Mouse (Mus musculus) embryonic facial prominence, embryonic 10.5 days (tissue): ENCODE measurements around the gene Aldh8a1. TPM values are rescaled to one million over a fixed set of nuclear protein-coding genes. Genes with fewer than 3 reads are reported as not detected.

ENCODE experiments used
- DNase-seq: peaks from one replicate; pipeline ENCODE4 v3.0.0-alpha.2; 2017; ENCODE audit warnings: low spot score
- H3K27ac ChIP-seq: fragments of 300-500 bp; sonication (generic); replicated peaks from 2 replicates; pipeline ENCODE4 v1.5.1; 2016; ENCODE audit warnings: mild to moderate bottlenecking
- H3K27me3 ChIP-seq: fragments of 300-500 bp; sonication (generic); replicated peaks from 2 replicates; pipeline ENCODE4 v1.6.1; 2016; ENCODE audit warnings: low read depth, mild to moderate bottlenecking; ENCODE audit not compliant: poor library complexity, severe bottlenecking
- H3K36me3 ChIP-seq: fragments of 300-500 bp; sonication (generic); replicated peaks from 2 replicates; pipeline ENCODE4 v1.6.1; 2016; ENCODE audit warnings: mild to moderate bottlenecking, moderate library complexity
- H3K4me1 ChIP-seq: fragments of 300-500 bp; sonication (generic); 2 replicates; pipeline ENCODE4 v1.6.1; 2016
- H3K4me3 ChIP-seq: fragments of 300-500 bp; sonication (generic); 2 replicates; pipeline ENCODE4 v1.5.1; 2016; ENCODE audit warnings: mild to moderate bottlenecking, moderate library complexity
- H3K9me3 ChIP-seq: fragments of 300-500 bp; sonication (generic); 2 replicates; pipeline ENCODE4 v1.6.1; 2016; ENCODE audit warnings: mild to moderate bottlenecking
- WGBS: fragments of 180-500 bp; shearing (Covaris S2); methylation state at CpG from one replicate; pipeline ENCODE4 v1.1.7; 2016; 5-methylcytosine and 5-hydroxymethylcytosine counted together
- polyA plus RNA-seq: library from polyadenylated mRNA; unstranded; fragments of >200 nt; fragmentation: Nextera tagmentation; extraction: Ambion mirVana; gene quantifications from 2 replicates; pipeline ENCODE4 v1.2.1, GENCODE M21; 2016

The Aldh8a1 gene
- polyA plus RNA-seq, 1 experiment from 2014 or later: 0.10 TPM

DNA sequence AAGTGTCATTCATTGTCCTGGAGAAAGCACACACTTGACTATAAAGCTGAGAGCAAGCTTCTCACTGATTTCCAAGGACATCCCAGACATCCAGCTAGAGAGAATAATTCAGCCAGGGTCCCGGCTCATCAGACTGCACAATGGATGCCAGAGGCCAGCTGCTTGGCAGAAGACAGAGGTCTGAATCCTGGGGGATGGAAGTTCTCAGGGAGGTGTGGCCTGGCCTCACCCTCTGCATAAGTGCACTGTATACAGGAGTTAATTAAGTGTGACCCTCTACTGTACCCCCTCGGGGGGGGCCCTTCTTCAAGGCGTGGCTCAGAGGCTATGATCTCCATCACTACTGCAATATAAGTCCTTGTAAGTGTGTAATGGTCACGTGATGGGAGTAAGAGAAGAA, 24.2 kb downstream of the Aldh8a1 start:
- no peak for DNase-seq
- 72% methylated on average over 4 of the region's 4 CpGs for WGBS
- no peak overlapping the region for H3K4me3 ChIP-seq
- no peaks in the 10 kb centered on the region for H3K27me3 ChIP-seq
- H3K36me3 ChIP-seq: no peaks in the 10 kb centered on the region
- 0 out of 2 replicates have a peak, but pooled peaks cover 3% of the 10 kb centered on the region for H3K4me1 ChIP-seq
- H3K27ac ChIP-seq: no peak overlapping the region
- H3K9me3 ChIP-seq: no peaks in the 10 kb centered on the region

DNA sequence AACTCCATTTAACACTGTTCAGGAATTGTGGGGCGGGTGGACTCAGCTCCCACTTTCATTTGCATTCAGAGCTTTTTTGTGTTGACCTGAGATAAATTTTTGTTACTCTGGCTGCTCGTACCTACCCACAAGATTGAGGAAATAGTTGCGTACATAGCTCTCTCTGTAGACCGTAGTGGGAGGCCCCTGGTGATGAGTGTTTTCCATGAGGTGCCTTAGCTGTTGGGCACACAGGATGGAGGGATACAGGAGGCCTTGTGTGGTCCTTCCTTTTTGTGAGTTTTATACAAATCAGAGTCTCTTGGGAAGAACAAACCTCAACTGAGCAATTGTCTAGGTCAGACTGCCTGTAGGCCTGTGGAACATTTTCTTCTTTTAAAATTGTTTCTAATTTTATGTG, 27.7 kb downstream of the Aldh8a1 start:
- H3K4me3 ChIP-seq: no peak overlapping the region

DNA sequence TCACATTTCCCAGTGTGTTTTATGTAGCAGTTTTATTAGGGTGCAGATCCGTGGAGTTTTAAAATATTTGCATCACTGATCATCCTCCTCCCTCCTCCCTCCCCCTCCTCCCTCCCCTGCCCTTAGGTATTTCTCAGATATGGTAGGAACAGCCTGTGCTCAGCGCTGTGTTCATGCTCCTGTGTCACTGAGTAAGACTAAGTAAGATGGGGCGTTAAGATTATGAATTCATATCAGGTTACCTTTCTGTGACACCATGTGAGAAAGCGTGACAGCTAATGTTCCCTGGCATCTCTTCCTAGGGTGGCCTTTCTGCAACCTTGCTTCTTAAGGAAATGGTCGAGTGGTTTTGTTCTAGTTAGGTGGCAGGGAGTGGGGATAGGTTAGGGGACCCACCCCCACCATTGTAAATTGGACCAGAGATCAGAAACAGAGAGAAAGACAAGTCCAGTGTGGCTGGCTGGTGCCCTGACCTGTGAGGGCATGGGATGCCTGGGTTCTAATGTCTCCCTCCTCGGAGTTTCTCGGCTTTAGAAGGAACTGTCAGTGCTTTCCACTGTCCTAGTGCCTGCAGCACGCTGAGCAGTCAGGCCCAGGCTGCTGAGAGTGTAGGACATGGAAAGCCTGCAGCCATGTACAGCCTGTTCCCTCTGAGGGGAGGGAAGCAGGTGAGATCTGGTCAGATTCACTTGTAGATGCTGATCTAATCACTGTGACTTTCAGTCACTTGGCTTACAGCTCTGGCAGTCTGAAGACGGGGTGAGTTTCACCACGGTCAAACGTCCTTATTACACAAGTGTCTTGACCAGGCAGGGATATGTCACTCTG, 28.8 kb downstream of the Aldh8a1 start:
- DNase-seq: no peak

More for the DNA sequence above, 27.7 kb downstream of the Aldh8a1 start:
- Histone ChIP-seq H3K4me1 (0 out of 2 replicates have a peak, but pooled peaks cover 3% of the 10 kb centered on the region), H3K27ac (no peak overlapping the region), H3K36me3 (no peaks in the 10 kb centered on the region), H3K27me3 (no peaks in the 10 kb centered on the region), H3K9me3 (no peaks in the 10 kb centered on the region)
- 90% methylated on average over 4 of the region's 4 CpGs for WGBS
- no peak for DNase-seq

DNA sequence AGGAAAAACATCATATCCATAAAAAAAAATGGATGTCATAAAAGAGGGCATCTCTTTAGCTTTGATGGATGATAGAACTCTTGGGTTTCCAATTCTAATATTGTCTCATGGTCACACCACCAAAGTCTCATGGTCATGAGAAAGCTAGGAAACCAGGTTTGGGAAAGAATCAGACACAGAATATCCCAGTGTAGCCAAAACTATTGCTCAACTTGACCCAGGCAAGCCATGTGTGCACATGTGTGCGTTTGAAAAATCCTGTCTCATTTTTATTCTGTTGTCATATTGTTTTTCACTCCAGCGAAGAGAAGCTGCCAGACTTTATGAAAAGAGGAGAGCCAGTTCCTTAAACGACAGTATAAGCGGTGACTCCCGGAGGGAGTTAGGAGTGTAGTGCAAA, 33.6 kb downstream of the Aldh8a1 start:
- Histone ChIP-seq H3K4me1 (no peaks in the 10 kb centered on the region), H3K27me3 (no peaks in the 10 kb centered on the region), H3K36me3 (no peaks in the 10 kb centered on the region), H3K27ac (no peak overlapping the region), H3K4me3 (no peak overlapping the region), H3K9me3 (no peaks in the 10 kb centered on the region)
- no peak for DNase-seq
- WGBS: 87% methylated on average over 5 of the region's 5 CpGs

More for the DNA sequence above, 28.8 kb downstream of the Aldh8a1 start:
- no peaks in the 10 kb centered on the region for H3K9me3 ChIP-seq
- 82% methylated on average over 11 of the region's 11 CpGs for WGBS
- no peak overlapping the region for H3K27ac ChIP-seq
- no peak overlapping the region for H3K4me3 ChIP-seq
- H3K4me1 ChIP-seq: 0 out of 2 replicates have a peak, but pooled peaks cover 3% of the 10 kb centered on the region
- no peaks in the 10 kb centered on the region for H3K36me3 ChIP-seq
- no peaks in the 10 kb centered on the region for H3K27me3 ChIP-seq

- H3K4me3 ChIP-seq: no peak overlapping the region
- no peaks in the 10 kb centered on the region for H3K4me1 ChIP-seq
- H3K27me3 ChIP-seq: no peaks in the 10 kb centered on the region
- H3K9me3 ChIP-seq: no peaks in the 10 kb centered on the region
- no peak overlapping the region for H3K27ac ChIP-seq
- no peak for DNase-seq
- no peaks in the 10 kb centered on the region for H3K36me3 ChIP-seq
- 74% methylated on average over 6 of the region's 6 CpGs for WGBS
Observed at GRCm38 (mm10) chr10:21411621-21412205, 34.6 kb downstream of the Aldh8a1 start.

- Histone ChIP-seq H3K27ac (no peak overlapping the region), H3K27me3 (no peaks in the 10 kb centered on the region), H3K9me3 (no peaks in the 10 kb centered on the region), H3K4me3 (no peak overlapping the region), H3K4me1 (no peaks in the 10 kb centered on the region), H3K36me3 (no peaks in the 10 kb centered on the region)
- no peak for DNase-seq
- WGBS: 81% methylated on average over 4 of the region's 4 CpGs
Observed at GRCm38 (mm10) chr10:21415031-21415430, 37.9 kb downstream of the Aldh8a1 start.

GRCm38 (mm10) chr10:21416184-21416583, 39.1 kb downstream of the Aldh8a1 start:
- H3K27me3 ChIP-seq: no peaks in the 10 kb centered on the region
- DNase-seq: no peak
- no peaks in the 10 kb centered on the region for H3K9me3 ChIP-seq
- H3K27ac ChIP-seq: no peak overlapping the region
- no peak overlapping the region for H3K4me3 ChIP-seq
- no peaks in the 10 kb centered on the region for H3K4me1 ChIP-seq
- no peaks in the 10 kb centered on the region for H3K36me3 ChIP-seq
- WGBS: 86% methylated on average over 5 of the region's 5 CpGs

DNA sequence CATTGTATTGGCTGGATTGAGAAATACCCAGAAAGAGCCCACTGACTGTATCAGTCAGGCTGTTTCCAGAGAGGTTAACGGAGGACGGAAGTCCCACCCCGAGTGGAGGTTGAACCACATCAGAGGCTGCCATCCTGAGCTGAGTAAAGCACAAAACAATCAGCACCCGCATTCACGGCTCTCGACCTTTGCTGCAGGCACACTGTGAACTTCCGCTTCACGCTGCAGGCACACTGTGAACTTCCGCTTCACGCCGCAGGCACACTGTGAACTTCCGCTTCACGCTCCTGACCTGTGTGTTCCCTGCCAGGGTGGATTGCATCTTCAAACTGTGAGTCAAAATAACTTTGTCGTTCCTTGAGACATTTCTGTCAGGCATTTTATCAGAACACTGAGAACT, 42.1 kb downstream of the Aldh8a1 start:
- no peaks in the 10 kb centered on the region for H3K27me3 ChIP-seq
- no peaks in the 10 kb centered on the region for H3K9me3 ChIP-seq
- no peak for DNase-seq
- WGBS: 84% methylated on average over 14 of the region's 14 CpGs
- H3K27ac ChIP-seq: no peak overlapping the region
- no peak overlapping the region for H3K4me3 ChIP-seq
- H3K36me3 ChIP-seq: no peaks in the 10 kb centered on the region
- no peaks in the 10 kb centered on the region for H3K4me1 ChIP-seq

- Histone ChIP-seq H3K36me3 (no peaks in the 10 kb centered on the region), H3K4me1 (no peaks in the 10 kb centered on the region), H3K4me3 (no peak overlapping the region), H3K27ac (no peak overlapping the region), H3K27me3 (no peaks in the 10 kb centered on the region), H3K9me3 (no peaks in the 10 kb centered on the region)
- peak; percentile 63 for DNase-seq
- WGBS: 74% methylated on average over 24 of the region's 24 CpGs
Observed at GRCm38 (mm10) chr10:21420457-21421424, 43.6 kb downstream of the Aldh8a1 start.

- Histone ChIP-seq H3K4me3 (no peak overlapping the region), H3K4me1 (no peaks in the 10 kb centered on the region), H3K9me3 (no peaks in the 10 kb centered on the region), H3K27me3 (no peaks in the 10 kb centered on the region), H3K36me3 (no peaks in the 10 kb centered on the region), H3K27ac (no peak overlapping the region)
- no peak for DNase-seq
- WGBS: 61% methylated on average over 3 of the region's 3 CpGs
Observed at GRCm38 (mm10) chr10:21426515-21426914, 49.4 kb downstream of the Aldh8a1 start.

DNA sequence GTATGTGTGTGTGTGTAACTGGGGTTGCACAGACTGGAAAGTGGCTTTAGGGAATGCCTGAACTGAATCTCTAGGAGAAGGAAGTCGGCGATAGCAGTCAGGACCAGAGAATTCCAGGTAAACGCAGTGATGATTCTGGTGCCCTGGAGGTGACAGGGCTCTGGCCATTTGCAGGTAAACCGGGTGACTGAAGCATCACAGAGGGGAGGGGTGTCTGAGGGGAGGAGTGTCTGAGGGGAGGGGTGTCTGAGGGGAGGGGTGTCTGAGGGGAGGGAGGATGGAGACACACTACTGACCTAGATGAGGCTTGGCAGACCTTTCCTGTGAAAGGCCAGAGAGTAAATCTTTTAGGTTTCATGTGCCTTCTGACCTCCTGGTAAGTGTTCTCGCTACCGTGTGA, 50.9 kb downstream of the Aldh8a1 start:
- no peak for DNase-seq
- Histone ChIP-seq H3K27ac (no peak overlapping the region), H3K4me3 (no peak overlapping the region), H3K4me1 (no peaks in the 10 kb centered on the region), H3K36me3 (no peaks in the 10 kb centered on the region), H3K9me3 (no peaks in the 10 kb centered on the region), H3K27me3 (no peaks in the 10 kb centered on the region)
- 68% methylated on average over 6 of the region's 6 CpGs for WGBS

DNA sequence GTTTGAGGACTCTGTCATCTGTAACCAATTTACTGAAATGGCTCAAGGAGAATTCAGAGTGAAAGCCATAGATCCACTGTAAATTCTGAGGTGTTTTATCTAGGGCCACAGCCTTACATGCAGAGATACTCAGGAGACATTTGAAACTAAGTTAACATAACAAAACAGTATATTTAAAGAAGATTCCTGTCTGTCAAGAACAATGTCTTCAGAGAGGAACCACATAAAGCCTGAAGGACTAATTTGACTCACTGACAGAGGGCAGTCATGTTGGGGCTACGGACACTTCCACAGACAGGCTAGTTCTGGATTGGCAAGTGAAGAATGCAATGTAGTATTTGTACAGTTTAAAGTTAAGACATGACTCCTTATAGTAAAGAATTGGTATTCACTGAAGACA, 62.2 kb downstream of the Aldh8a1 start:
- no peak overlapping the region for H3K27ac ChIP-seq
- H3K36me3 ChIP-seq: no peaks in the 10 kb centered on the region
- H3K4me3 ChIP-seq: no peak overlapping the region
- H3K27me3 ChIP-seq: no peaks in the 10 kb centered on the region
- peaks cover 19% of the 10 kb centered on the region for H3K4me1 ChIP-seq
- no peaks in the 10 kb centered on the region for H3K9me3 ChIP-seq
- no peak for DNase-seq
- WGBS: 72% methylated on average over 1 of the region's 1 CpGs
